Mouse (Mus musculus) kidney, embryonic 14.5 days (tissue): ENCODE data around the gene Tbc1d5. TPM values are rescaled to one million over a fixed set of nuclear protein-coding genes. Genes with fewer than 3 reads are reported as not detected.

ENCODE experiments used
- ATAC-seq: fragments of 200-750 bp; cut with Nextera tagmentation; 2 replicates; pipeline ENCODE4 v1.8.0; 2017; ENCODE audit warnings: moderate number of reproducible peaks, mild to moderate bottlenecking, moderate TSS enrichment, moderate library complexity; ENCODE audit not compliant: low FRiP score, low TSS enrichment
- H3K27ac ChIP-seq: fragments of 300-500 bp; sonication (generic); 2 replicates; pipeline ENCODE4 v1.5.1; 2014; ENCODE audit warnings: low read depth, mild to moderate bottlenecking, low read length, moderate library complexity, mixed read lengths
- H3K27me3 ChIP-seq: fragments of 300-500 bp; sonication (generic); 2 replicates; pipeline ENCODE4 v1.6.1; 2014; ENCODE audit warnings: mild to moderate bottlenecking, low read length; ENCODE audit not compliant: control insufficient read depth, insufficient read depth
- H3K36me3 ChIP-seq: fragments of 300-500 bp; sonication (generic); 2 replicates; pipeline ENCODE4 v1.6.1; 2014; ENCODE audit warnings: low read length, mixed read lengths; ENCODE audit not compliant: control insufficient read depth, insufficient read depth
- H3K4me1 ChIP-seq: fragments of 300-500 bp; sonication (generic); 2 replicates; pipeline ENCODE4 v1.6.1; 2014; ENCODE audit warnings: low read length, mixed read lengths; ENCODE audit not compliant: control insufficient read depth, insufficient read depth
- H3K4me2 ChIP-seq: fragments of 300-500 bp; sonication (generic); replicated peaks from 2 replicates; pipeline ENCODE4 v1.6.1; 2014; ENCODE audit warnings: low read depth, mild to moderate bottlenecking, low read length
- H3K4me3 ChIP-seq: fragments of 300-500 bp; sonication (generic); 2 replicates; pipeline ENCODE4 v1.5.1; 2014; ENCODE audit warnings: mild to moderate bottlenecking, low read length
- H3K9ac ChIP-seq: fragments of 300-500 bp; sonication (generic); 2 replicates; pipeline ENCODE4 v1.6.1; 2014; ENCODE audit warnings: low read depth, mild to moderate bottlenecking, low read length, moderate library complexity
- H3K9me3 ChIP-seq: fragments of 300-500 bp; sonication (generic); 2 replicates; pipeline ENCODE4 v1.6.1; 2016; ENCODE audit warnings: low read length; ENCODE audit not compliant: control insufficient read depth
- WGBS: fragments of 180-500 bp; shearing (Covaris S2); extraction: QIAGEN DNeasy Blood & Tissue Kit; methylation state at CpG from one replicate; pipeline ENCODE4 v1.1.7; 2014; 5-methylcytosine and 5-hydroxymethylcytosine counted together
- polyA plus RNA-seq: library from polyadenylated mRNA; unstranded; fragments of >200 nt; fragmentation: Nextera tagmentation; extraction: Ambion mirVana; gene quantifications from 2 replicates; pipeline ENCODE4 v1.2.1, GENCODE M21; 2014

The Tbc1d5 gene
- polyA plus RNA-seq, 1 experiment from 2014 or later, result 12.2 TPM

- H3K4me2 ChIP-seq, result no peak overlapping the region
- H3K27ac ChIP-seq, result no peak overlapping the region
- no peaks in the 10 kb centered on the region for H3K27me3 ChIP-seq
- H3K9me3 ChIP-seq, result no peaks in the 10 kb centered on the region
- 86% methylated on average over 4 of the region's 4 CpGs for WGBS
- ATAC-seq, result no peak
- no peaks in the 10 kb centered on the region for H3K4me1 ChIP-seq
- H3K9ac ChIP-seq, result no peak overlapping the region
- H3K4me3 ChIP-seq, result no peak overlapping the region
- no peaks in the 10 kb centered on the region for H3K36me3 ChIP-seq
Measured at GRCm38 (mm10) chr17:50879910-50880309, 299.2 kb downstream of the Tbc1d5 start.

GRCm38 (mm10) chr17:50876451-50876850 lies 302.7 kb downstream of the Tbc1d5 start:
- 85% methylated on average over 5 of the region's 5 CpGs for WGBS
- H3K4me2 ChIP-seq, result no peak overlapping the region
- ATAC-seq, result no peak
- no peak overlapping the region for H3K9ac ChIP-seq
- no peaks in the 10 kb centered on the region for H3K27me3 ChIP-seq
- H3K4me1 ChIP-seq, result no peaks in the 10 kb centered on the region
- H3K9me3 ChIP-seq, result no peaks in the 10 kb centered on the region
- H3K27ac ChIP-seq, result no peak overlapping the region
- no peaks in the 10 kb centered on the region for H3K36me3 ChIP-seq
- H3K4me3 ChIP-seq, result no peak overlapping the region

- no peak for ATAC-seq
- Histone ChIP-seq H3K27ac (no peak overlapping the region), H3K9ac (no peak overlapping the region), H3K4me2 (no peak overlapping the region), H3K36me3 (no peaks in the 10 kb centered on the region), H3K4me1 (no peaks in the 10 kb centered on the region), H3K27me3 (no peaks in the 10 kb centered on the region), H3K4me3 (no peak overlapping the region), H3K9me3 (no peaks in the 10 kb centered on the region)
- 79% methylated on average over 7 of the region's 7 CpGs for WGBS
Measured at GRCm38 (mm10) chr17:50874067-50874466, 305.1 kb downstream of the Tbc1d5 start.

GRCm38 (mm10) chr17:50872600-50872999 lies 306.6 kb downstream of the Tbc1d5 start:
- Histone ChIP-seq H3K9me3 (no peaks in the 10 kb centered on the region), H3K4me1 (no peaks in the 10 kb centered on the region), H3K4me3 (no peak overlapping the region), H3K36me3 (no peaks in the 10 kb centered on the region), H3K27me3 (no peaks in the 10 kb centered on the region), H3K4me2 (no peak overlapping the region), H3K27ac (no peak overlapping the region), H3K9ac (no peak overlapping the region)
- 86% methylated on average over 4 of the region's 4 CpGs for WGBS
- no peak for ATAC-seq

- no peak for ATAC-seq
- WGBS, result 95% methylated on average over 3 of the region's 3 CpGs
- no peak overlapping the region for H3K4me2 ChIP-seq
- no peaks in the 10 kb centered on the region for H3K4me1 ChIP-seq
- no peaks in the 10 kb centered on the region for H3K36me3 ChIP-seq
- no peaks in the 10 kb centered on the region for H3K27me3 ChIP-seq
- no peak overlapping the region for H3K27ac ChIP-seq
- no peak overlapping the region for H3K9ac ChIP-seq
- no peak overlapping the region for H3K4me3 ChIP-seq
- no peaks in the 10 kb centered on the region for H3K9me3 ChIP-seq
Measured at GRCm38 (mm10) chr17:50867297-50867696, 311.9 kb downstream of the Tbc1d5 start.

- H3K9me3 ChIP-seq, result no peaks in the 10 kb centered on the region
- no peaks in the 10 kb centered on the region for H3K36me3 ChIP-seq
- no peak overlapping the region for H3K4me3 ChIP-seq
- WGBS, result 76% methylated on average over 1 of the region's 1 CpGs
- H3K27ac ChIP-seq, result no peak overlapping the region
- H3K9ac ChIP-seq, result no peak overlapping the region
- no peak for ATAC-seq
- no peak overlapping the region for H3K4me2 ChIP-seq
- H3K27me3 ChIP-seq, result no peaks in the 10 kb centered on the region
- no peaks in the 10 kb centered on the region for H3K4me1 ChIP-seq
Measured at GRCm38 (mm10) chr17:50864781-50865180, 314.4 kb downstream of the Tbc1d5 start.

GRCm38 (mm10) chr17:50853220-50853619 lies 325.9 kb downstream of the Tbc1d5 start:
- no peaks in the 10 kb centered on the region for H3K4me1 ChIP-seq
- no peak overlapping the region for H3K9ac ChIP-seq
- no peak overlapping the region for H3K27ac ChIP-seq
- no peaks in the 10 kb centered on the region for H3K36me3 ChIP-seq
- H3K4me3 ChIP-seq, result no peak overlapping the region
- no peak for ATAC-seq
- H3K4me2 ChIP-seq, result no peak overlapping the region
- H3K9me3 ChIP-seq, result no peaks in the 10 kb centered on the region
- H3K27me3 ChIP-seq, result no peaks in the 10 kb centered on the region
- WGBS, result 12% methylated on average over 3 of the region's 3 CpGs

GRCm38 (mm10) chr17:50851382-50851781 lies 327.8 kb downstream of the Tbc1d5 start:
- Histone ChIP-seq H3K4me2 (no peak overlapping the region), H3K36me3 (no peaks in the 10 kb centered on the region), H3K4me1 (no peaks in the 10 kb centered on the region), H3K4me3 (no peak overlapping the region), H3K9me3 (no peaks in the 10 kb centered on the region), H3K27me3 (no peaks in the 10 kb centered on the region), H3K9ac (no peak overlapping the region), H3K27ac (no peak overlapping the region)
- WGBS, result 93% methylated on average over 1 of the region's 1 CpGs
- ATAC-seq, result no peak

GRCm38 (mm10) chr17:50814089-50814488 lies 365.1 kb downstream of the Tbc1d5 start:
- ATAC-seq, result no peak
- no peak overlapping the region for H3K4me2 ChIP-seq
- H3K4me1 ChIP-seq, result no peaks in the 10 kb centered on the region
- no peak overlapping the region for H3K27ac ChIP-seq
- H3K4me3 ChIP-seq, result no peak overlapping the region
- H3K27me3 ChIP-seq, result no peaks in the 10 kb centered on the region
- H3K36me3 ChIP-seq, result no peaks in the 10 kb centered on the region
- H3K9ac ChIP-seq, result no peak overlapping the region
- WGBS, result 61% methylated on average over 1 of the region's 1 CpGs
- H3K9me3 ChIP-seq, result no peaks in the 10 kb centered on the region

- ATAC-seq, result no peak
- Histone ChIP-seq H3K9ac (no peak overlapping the region), H3K27me3 (no peaks in the 10 kb centered on the region), H3K27ac (no peak overlapping the region), H3K36me3 (no peaks in the 10 kb centered on the region), H3K4me2 (no peak overlapping the region), H3K4me3 (no peak overlapping the region), H3K4me1 (no peaks in the 10 kb centered on the region), H3K9me3 (no peaks in the 10 kb centered on the region)
- 91% methylated on average over 6 of the region's 6 CpGs for WGBS
Measured at GRCm38 (mm10) chr17:50813580-50813979, 365.6 kb downstream of the Tbc1d5 start.
